In the genomic region with DNA sequence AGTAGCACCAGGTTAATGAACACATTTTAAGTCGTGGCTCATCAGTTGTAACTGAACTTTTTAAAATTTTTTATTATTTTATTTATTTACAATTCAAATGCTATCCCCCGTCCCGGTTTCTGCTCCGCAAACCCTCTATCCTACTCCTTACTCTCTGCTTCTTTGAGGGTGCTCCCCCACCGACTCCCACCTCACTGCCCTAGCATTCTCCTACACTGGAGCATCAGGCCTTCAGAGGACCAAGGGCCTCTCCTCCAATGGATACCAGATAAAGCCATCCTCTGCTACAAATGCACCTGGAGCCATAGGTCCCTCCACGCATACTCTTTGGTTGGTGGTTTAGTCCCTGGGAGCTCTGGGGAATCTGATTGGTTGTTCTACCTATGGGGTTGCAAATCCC, we compare ENCODE assay signal across 1 mouse cellular context.
TF ChIP-seq lines count a peak whose summit lies in the region.

No protein-coding gene starts in this region.

TF ChIP-seq in CH12.LX, 34 proteins besides CTCF, POLR2A, EP300 and RAD21 (continued from another document):
- TF ChIP-seq NELFE (IDR thresholded peaks at IDR 0.05; ENCODE audit: low read depth, low read length) (no peak), MYC (IDR thresholded peaks at IDR 0.05; ENCODE audit: low read depth, low read length) (no peak), ZMIZ1 (IDR thresholded peaks at IDR 0.05; ENCODE audit: low read depth, low read length) (no peak), MAFK (IDR thresholded peaks at IDR 0.05; ENCODE audit: insufficient replicate concordance, low read length) (no peak), ZNF384 (IDR thresholded peaks at IDR 0.05; ENCODE audit: low read depth, low read length) (no peak), POLR2AphosphoS2 (IDR thresholded peaks at IDR 0.05; ENCODE audit: low read depth, low read length) (no peak), HCFC1 (IDR thresholded peaks at IDR 0.05; ENCODE audit: low read depth, low read length) (no peak), USF1 (IDR thresholded peaks at IDR 0.05; ENCODE audit: low read depth, low read length) (no peak), CHD2 (IDR thresholded peaks at IDR 0.05; ENCODE audit: low read length) (no peak), TBP (conservative IDR thresholded peaks at IDR 0.05; ENCODE audit: low read depth, low read length) (no peak), ELF1 (IDR thresholded peaks at IDR 0.05; ENCODE audit: low read depth, low read length) (no peak), UBTF (IDR thresholded peaks at IDR 0.05; ENCODE audit: low read depth, low read length) (no peak), MAX (IDR thresholded peaks at IDR 0.05; ENCODE audit: low read length) (no peak), JUN (IDR thresholded peaks at IDR 0.05; ENCODE audit: insufficient read depth, low read depth, low read length) (no peak), SIN3A (IDR thresholded peaks at IDR 0.05; ENCODE audit: low read length) (no peak), NRF1 (IDR thresholded peaks at IDR 0.05; ENCODE audit: low read depth, low read length) (no peak), MEF2A (IDR thresholded peaks at IDR 0.05; ENCODE audit: borderline replicate concordance, low read depth, low read length) (no peak), SMC3 (IDR thresholded peaks at IDR 0.05; ENCODE audit: low read depth, low read length) (no peak)
TF ChIP-seq in CH12.LX: peak in this region for 0.
